Mouse (Mus musculus) myocyte (in vitro differentiated cells): ENCODE measurements around the gene Slco4a1. TPM values are rescaled to one million over a fixed set of nuclear protein-coding genes. Genes with fewer than 3 reads are reported as not detected.

ENCODE experiments used
- H3K27me3 ChIP-seq: one replicate; pipeline ENCODE4 v1.6.1; 2011; ENCODE audit not compliant: control insufficient read depth, insufficient read depth, insufficient read length
- H3K36me3 ChIP-seq: one replicate; pipeline ENCODE4 v1.6.1; 2011; ENCODE audit not compliant: control insufficient read depth, insufficient read depth
- H3K4me2 ChIP-seq: one replicate; pipeline ENCODE4 v1.6.1; 2011; ENCODE audit warnings: low read depth, control low read depth
- H3K4me3 ChIP-seq: one replicate; pipeline ENCODE4 v1.5.1; 2011; ENCODE audit warnings: mild to moderate bottlenecking, control low read depth, moderate library complexity
- H3K79me2 ChIP-seq: one replicate; pipeline ENCODE4 v1.6.1; 2011; ENCODE audit not compliant: control insufficient read depth, insufficient read depth
- H3ac ChIP-seq: one replicate; pipeline ENCODE4 v1.6.1; 2011; ENCODE audit not compliant: control insufficient read depth, insufficient read length
- CEBPB ChIP-seq: IDR thresholded peaks from 2 replicates; pipeline ENCODE4 v1.6.1; 2011; ENCODE audit warnings: mild to moderate bottlenecking, moderate library complexity; ENCODE audit not compliant: poor library complexity, insufficient read depth, severe bottlenecking
- E2F4 ChIP-seq: IDR thresholded peaks from one replicate; pipeline ENCODE4 v1.6.1; 2011; ENCODE audit warnings: mild to moderate bottlenecking, control low read depth, moderate library complexity; ENCODE audit not compliant: insufficient read depth
- MAX ChIP-seq: IDR thresholded peaks from one replicate; pipeline ENCODE4 v1.6.1; 2011; ENCODE audit warnings: low read depth, mild to moderate bottlenecking, control low read depth
- MYOD1 ChIP-seq, 3 experiments: IDR thresholded peaks; one replicate each; pipeline ENCODE4 v1.6.1; 2011; ENCODE audit warnings: control low read depth in 2 of 3, low read depth in 2 of 3, mild to moderate bottlenecking in 2 of 3, moderate library complexity in 1 of 3; ENCODE audit not compliant: insufficient read length in 2 of 3, control insufficient read depth in 1 of 3
- MYOG ChIP-seq, 3 experiments: IDR thresholded peaks; one replicate each; pipeline ENCODE4 v1.6.1; 2011; ENCODE audit warnings: control low read depth in 2 of 3, low read depth in 2 of 3, mild to moderate bottlenecking in 2 of 3; ENCODE audit not compliant: insufficient read length in 2 of 3, control insufficient read depth in 1 of 3, insufficient read depth in 1 of 3
- POLR2A ChIP-seq: IDR thresholded peaks from one replicate; pipeline ENCODE4 v1.6.1; 2011; ENCODE audit warnings: low read depth, mild to moderate bottlenecking, control low read depth, moderate library complexity; ENCODE audit not compliant: insufficient read length
- POLR2AphosphoS2 ChIP-seq: IDR thresholded peaks from one replicate; pipeline ENCODE4 v1.6.1; 2011; ENCODE audit warnings: low read depth, control low read depth; ENCODE audit not compliant: insufficient read length
- REST ChIP-seq: IDR thresholded peaks from one replicate; pipeline ENCODE4 v1.6.1; 2011; ENCODE audit warnings: mild to moderate bottlenecking, control low read depth, moderate library complexity; ENCODE audit not compliant: insufficient read depth, insufficient read length
- SRF ChIP-seq: IDR thresholded peaks from one replicate; pipeline ENCODE4 v1.6.1; 2011; ENCODE audit warnings: low read depth; ENCODE audit not compliant: control insufficient read depth, insufficient read length
- TCF12 ChIP-seq: IDR thresholded peaks from one replicate; pipeline ENCODE4 v1.6.1; 2011; ENCODE audit warnings: mild to moderate bottlenecking, control low read depth; ENCODE audit not compliant: poor library complexity, insufficient read depth, severe bottlenecking
- TCF3 ChIP-seq: IDR thresholded peaks from one replicate; pipeline ENCODE4 v1.6.1; 2011; ENCODE audit warnings: low read depth, control low read depth; ENCODE audit not compliant: insufficient read length
- USF1 ChIP-seq: IDR thresholded peaks from one replicate; pipeline ENCODE4 v1.6.1; 2011; ENCODE audit warnings: low read depth, mild to moderate bottlenecking, control low read depth, moderate library complexity
- polyA plus RNA-seq: library from polyadenylated mRNA; unstranded; fragments of >200 nt; fragmentation: generic; extraction: Trizol; gene quantifications from one replicate; pipeline ENCODE4 v1.2.1, GENCODE M21; 2012; ENCODE audit warnings: missing spikeins

Slco4a1 gene
- 0.18 TPM for polyA plus RNA-seq

DNA sequence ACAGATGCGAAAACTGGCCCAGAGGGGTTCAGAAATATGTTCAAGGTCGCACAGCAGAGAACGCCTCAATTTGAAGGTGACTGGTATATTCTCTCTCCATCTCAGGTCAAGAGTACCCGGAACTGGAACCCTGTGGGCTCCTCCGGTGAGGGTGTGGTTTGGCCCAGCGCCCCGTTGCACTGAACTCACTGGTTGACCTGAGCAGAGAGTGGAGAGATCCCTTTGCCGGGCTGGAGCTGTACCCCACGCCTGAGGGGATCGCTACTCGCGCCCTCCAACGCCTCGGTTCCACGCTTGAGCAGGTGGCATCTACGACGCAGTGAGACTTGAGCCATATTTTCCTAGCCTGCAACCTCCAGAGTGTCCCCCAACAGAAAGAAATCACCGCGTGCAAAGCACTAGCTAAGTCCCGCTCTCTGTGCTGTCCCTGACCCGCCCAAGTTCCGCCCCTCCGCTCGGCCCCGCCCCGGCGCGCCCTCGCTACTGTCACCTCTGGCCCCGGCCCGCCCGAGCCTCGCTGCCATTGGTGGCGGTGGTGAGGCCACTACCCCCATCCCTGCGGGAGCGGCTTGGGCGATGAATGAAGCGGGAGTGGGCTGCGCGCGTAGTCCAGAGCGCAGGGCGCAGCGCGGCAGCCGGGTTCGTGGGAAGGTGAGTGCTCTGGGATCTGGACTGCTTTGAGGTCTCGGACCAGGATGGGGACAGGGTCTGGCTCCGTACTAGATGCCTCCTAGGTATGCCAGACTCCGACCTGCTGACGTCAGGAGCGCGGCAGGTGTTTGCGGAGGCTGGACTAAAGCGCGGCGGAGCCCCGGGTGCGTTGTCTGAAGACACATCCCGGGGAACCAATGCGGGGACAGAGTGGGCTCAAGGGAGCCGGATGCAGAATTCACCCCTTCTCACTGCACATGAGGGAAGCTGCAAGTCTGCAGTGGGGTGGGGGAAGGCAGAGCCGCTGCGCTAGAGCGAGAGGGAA lies at the start of gene Slco4a1:
Gene Slco4a1 (plus strand): TSS at position 523 of the 976 bp plus-strand sequence.
- H3K79me2 ChIP-seq, result no peaks in the 10 kb centered on the region
- no peak within 1 kb of the TSS for H3ac ChIP-seq
- peak within 1 kb of the TSS; percentile 81 for H3K4me2 ChIP-seq
- no peak for TF ChIP-seq CEBPB
- TF ChIP-seq REST, result no peak
- TF ChIP-seq MAX, result no peak
- no peak for TF ChIP-seq MYOG (IDR thresholded peaks at IDR 0.05; ENCODE audit: control insufficient read depth in 1 of 3, insufficient read depth in 1 of 3, insufficient read length in 2 of 3, low read depth in 2 of 3)
- TF ChIP-seq POLR2A, result peak; percentile 22
- TF ChIP-seq MYOD1 (IDR thresholded peaks at IDR 0.05; ENCODE audit: control insufficient read depth in 1 of 3, insufficient read length in 2 of 3, low read depth in 2 of 3), result no peak
- no peak for TF ChIP-seq SRF
- TF ChIP-seq USF1, result no peak
- no peak for TF ChIP-seq E2F4
- H3K4me3 ChIP-seq, result peak within 1 kb of the TSS; percentile 15
- H3K36me3 ChIP-seq, result no peaks in the 10 kb centered on the region
- H3K27me3 ChIP-seq, result peaks cover 24% of the 10 kb centered on the region

- Histone ChIP-seq H3K4me2 (no peak overlapping the region), H3K36me3 (no peaks in the 10 kb centered on the region), H3K79me2 (no peaks in the 10 kb centered on the region), H3K27me3 (no peaks in the 10 kb centered on the region), H3ac (no peak overlapping the region), H3K4me3 (no peak overlapping the region)
- TF ChIP-seq MYOD1 (IDR thresholded peaks at IDR 0.05; ENCODE audit: control insufficient read depth in 1 of 3, insufficient read length in 2 of 3, low read depth in 2 of 3) (no peak), CEBPB (no peak), SRF (no peak), USF1 (no peak), MYOG (IDR thresholded peaks at IDR 0.05; ENCODE audit: control insufficient read depth in 1 of 3, insufficient read depth in 1 of 3, insufficient read length in 2 of 3, low read depth in 2 of 3) (no peak), TCF12 (no peak), REST (no peak), TCF3 (no peak), E2F4 (no peak), POLR2AphosphoS2 (no peak), POLR2A (no peak), MAX (no peak)
These were observed 47.6 kb upstream of the Slco4a1 start for GRCm38 (mm10) chr2:180408410-180408809.

- H3K36me3 ChIP-seq, result no peaks in the 10 kb centered on the region
- H3K4me2 ChIP-seq, result no peak overlapping the region
- no peak overlapping the region for H3K4me3 ChIP-seq
- no peak overlapping the region for H3ac ChIP-seq
- TF ChIP-seq MYOD1 (IDR thresholded peaks at IDR 0.05; ENCODE audit: control insufficient read depth in 1 of 3, insufficient read length in 2 of 3, low read depth in 2 of 3) (no peak), POLR2A (no peak), POLR2AphosphoS2 (no peak), CEBPB (no peak), TCF12 (no peak)
- no peaks in the 10 kb centered on the region for H3K27me3 ChIP-seq
- H3K79me2 ChIP-seq, result no peaks in the 10 kb centered on the region
These were observed 45.6 kb upstream of the Slco4a1 start for GRCm38 (mm10) chr2:180410432-180410831.

- H3K36me3 ChIP-seq, result no peaks in the 10 kb centered on the region
- TF ChIP-seq TCF12 (no peak), POLR2AphosphoS2 (peak; percentile 27), REST (peak; percentile 70), MAX (no peak)
- no peak overlapping the region for H3K4me3 ChIP-seq
- H3K4me2 ChIP-seq, result no peak overlapping the region
- H3K79me2 ChIP-seq, result no peaks in the 10 kb centered on the region
- H3K27me3 ChIP-seq, result no peaks in the 10 kb centered on the region
- no peak overlapping the region for H3ac ChIP-seq
These were observed 45.0 kb upstream of the Slco4a1 start for GRCm38 (mm10) chr2:180411013-180411412.

DNA sequence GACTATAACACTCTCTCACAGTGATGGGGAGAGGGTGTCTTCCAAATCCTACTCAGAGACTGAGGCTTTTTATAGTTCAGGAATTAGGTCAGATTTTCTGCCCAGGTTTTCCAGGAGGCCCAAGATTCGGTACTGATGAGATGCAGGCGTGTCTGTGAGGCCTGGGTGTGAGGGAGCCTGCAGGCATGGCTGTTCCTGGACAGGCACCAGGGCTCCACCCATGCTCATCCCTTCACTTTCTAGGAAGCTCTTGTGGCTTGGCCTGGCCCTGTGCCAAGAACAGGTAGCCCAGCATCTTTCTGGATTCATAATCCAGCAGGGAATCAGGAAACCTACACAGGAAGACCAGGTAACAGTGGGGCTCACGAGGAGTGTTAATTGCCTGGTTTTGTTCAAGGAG lies 40.4 kb upstream of the Slco4a1 start:
- H3ac ChIP-seq, result no peak overlapping the region
- peaks cover 3% of the 10 kb centered on the region for H3K27me3 ChIP-seq
- no peak overlapping the region for H3K4me2 ChIP-seq
- H3K4me3 ChIP-seq, result no peak overlapping the region
- TF ChIP-seq USF1 (no peak), TCF12 (no peak), REST (no peak), E2F4 (no peak), MYOG (IDR thresholded peaks at IDR 0.05; ENCODE audit: control insufficient read depth in 1 of 3, insufficient read depth in 1 of 3, insufficient read length in 2 of 3, low read depth in 2 of 3) (no peak)
- H3K79me2 ChIP-seq, result no peaks in the 10 kb centered on the region
- H3K36me3 ChIP-seq, result no peaks in the 10 kb centered on the region
